Mouse (Mus musculus) myocyte (in vitro differentiated cells): ENCODE data around the gene Vkorc1.

Source experiments
- MAX ChIP-seq: IDR thresholded peaks from one replicate; pipeline ENCODE4 v1.6.1; 2011; ENCODE audit warnings: low read depth, mild to moderate bottlenecking, control low read depth
- MYOG ChIP-seq, 3 experiments: IDR thresholded peaks; one replicate each; pipeline ENCODE4 v1.6.1; 2011; ENCODE audit warnings: control low read depth in 2 of 3, low read depth in 2 of 3, mild to moderate bottlenecking in 2 of 3; ENCODE audit not compliant: insufficient read length in 2 of 3, control insufficient read depth in 1 of 3, insufficient read depth in 1 of 3
- POLR2A ChIP-seq: IDR thresholded peaks from one replicate; pipeline ENCODE4 v1.6.1; 2011; ENCODE audit warnings: low read depth, mild to moderate bottlenecking, control low read depth, moderate library complexity; ENCODE audit not compliant: insufficient read length
- POLR2AphosphoS2 ChIP-seq: IDR thresholded peaks from one replicate; pipeline ENCODE4 v1.6.1; 2011; ENCODE audit warnings: low read depth, control low read depth; ENCODE audit not compliant: insufficient read length
- TCF12 ChIP-seq: IDR thresholded peaks from one replicate; pipeline ENCODE4 v1.6.1; 2011; ENCODE audit warnings: mild to moderate bottlenecking, control low read depth; ENCODE audit not compliant: poor library complexity, insufficient read depth, severe bottlenecking

DNA sequence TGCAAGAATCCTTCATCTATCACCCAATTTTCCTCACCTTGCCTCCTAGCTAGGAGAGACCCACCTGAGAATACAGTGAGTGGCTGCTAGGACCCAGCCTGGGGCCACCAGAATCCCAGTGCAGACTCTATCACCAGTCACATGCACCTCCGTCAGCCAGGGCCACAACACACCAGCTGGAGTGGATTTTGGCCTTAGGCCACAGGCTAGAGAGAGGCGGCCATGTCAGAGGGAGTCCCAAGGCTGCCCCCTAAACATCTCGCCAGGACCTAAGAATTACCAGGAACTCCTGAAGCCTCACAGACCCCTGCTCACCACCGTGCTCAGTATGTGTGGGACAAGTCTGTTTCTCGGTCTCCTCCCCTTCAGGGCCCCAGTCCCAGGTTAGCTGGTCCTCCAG, 38.7 kb upstream of the Vkorc1 start:
- no peak for TF ChIP-seq POLR2A
- TF ChIP-seq MYOG (IDR thresholded peaks at IDR 0.05; ENCODE audit: control insufficient read depth in 1 of 3, insufficient read depth in 1 of 3, insufficient read length in 2 of 3, low read depth in 2 of 3), result no peak
- TF ChIP-seq TCF12, result no peak
- no peak for TF ChIP-seq POLR2AphosphoS2
- no peak for TF ChIP-seq MAX
